Mouse (Mus musculus): ENCODE measurements around the gene Harbi1. TPM values are rescaled to one million over a fixed set of nuclear protein-coding genes. Genes with fewer than 3 reads are reported as not detected.

Gene Harbi1
- polyA plus RNA-seq (2012; rRNA removed): 2.4 and 3.1 TPM in 2 replicates

GRCm38 (mm10) chr2:91710272-91711234, at the start of gene Harbi1, which contains the start of gene Atg13:
Gene Harbi1, plus strand, starts transcription at chr2:91710852.
Gene Atg13, minus strand, starts transcription at chr2:91710576.

GRCm38 (mm10) chr2:91729971-91730821, 19.5 kb downstream of the Harbi1 start, which contains the start of gene Ambra1:
Gene Ambra1, plus strand, starts transcription at chr2:91730134.

Other genes with a start within 250 kb of the Harbi1 start
- gene Ckap5, start 184.1 kb upstream of the Harbi1 start, polyA plus RNA-seq (2012; rRNA removed): 5.8 and 6.8 TPM in 2 replicates
- 0.88 and 1.6 TPM in 2 replicates for gene F2, start 74.4 kb upstream of the Harbi1 start, polyA plus RNA-seq (2012; rRNA removed)
- gene Zfp408, start 61.1 kb upstream of the Harbi1 start, polyA plus RNA-seq (2012; rRNA removed): 26.9 and 31.1 TPM in 2 replicates
- gene Arhgap1, start 61.0 kb upstream of the Harbi1 start, polyA plus RNA-seq (2012; rRNA removed): 151 and 169 TPM in 2 replicates
- gene Atg13, start 276 bp upstream of the Harbi1 start, polyA plus RNA-seq (2012; rRNA removed): 34.4 and 35.9 TPM in 2 replicates
- 26.1 and 29.7 TPM in 2 replicates for gene Ambra1, start 19.3 kb downstream of the Harbi1 start, polyA plus RNA-seq (2012; rRNA removed)
- gene Chrm4, start 216.4 kb downstream of the Harbi1 start, polyA plus RNA-seq (2012; rRNA removed): 13.1 and 14.6 TPM in 2 replicates
- gene Mdk, start 221.4 kb downstream of the Harbi1 start, polyA plus RNA-seq (2012; rRNA removed): 94.6 and 120 TPM in 2 replicates
- not detected in 2 replicates for gene Gm9821, start 234.9 kb downstream of the Harbi1 start, polyA plus RNA-seq (2012; rRNA removed)